Mouse (Mus musculus) spleen, adult 2 months (tissue): Measurements from ENCODE around the gene Ankfn1. TPM values are rescaled to one million over a fixed set of nuclear protein-coding genes. Genes with fewer than 3 reads are reported as not detected.

Experiments used
- DNase-seq, 2 experiments: peaks; one replicate each; pipeline versions ENCODE4 v3.0.0 to v3.0.0-alpha.2; 2012 to 2021; ENCODE audit warnings: low spot score in 2 of 2, low read depth in 1 of 2
- H3K27ac ChIP-seq: fragments of 200-500 bp; 2 replicates; pipeline ENCODE4 v1.5.1; 2012; ENCODE audit warnings: low read length, inconsistent platforms; ENCODE audit not compliant: insufficient read depth
- H3K27me3 ChIP-seq: fragments of 200-500 bp; 2 replicates; pipeline ENCODE4 v1.6.1; 2012; ENCODE audit warnings: mild to moderate bottlenecking, moderate library complexity, low read length, inconsistent platforms; ENCODE audit not compliant: control insufficient read depth, insufficient read depth
- H3K36me3 ChIP-seq: fragments of 200-500 bp; 2 replicates; pipeline ENCODE4 v1.6.1; 2012; ENCODE audit warnings: mild to moderate bottlenecking, low read length, inconsistent platforms; ENCODE audit not compliant: control insufficient read depth, insufficient read depth
- H3K4me1 ChIP-seq: fragments of 200-500 bp; 2 replicates; pipeline ENCODE4 v1.6.1; 2011; ENCODE audit warnings: inconsistent platforms; ENCODE audit not compliant: control insufficient read depth, insufficient read depth, insufficient read length
- H3K4me3 ChIP-seq: fragments of 200-500 bp; 2 replicates; pipeline ENCODE4 v1.5.1; 2011; ENCODE audit warnings: mild to moderate bottlenecking, inconsistent platforms; ENCODE audit not compliant: insufficient read depth, insufficient read length; ENCODE audit errors: extremely low read depth
- CTCF ChIP-seq: fragments of 200-500 bp; IDR thresholded peaks from 2 replicates; pipeline ENCODE4 v1.5.1; 2011; ENCODE audit warnings: mild to moderate bottlenecking, inconsistent platforms; ENCODE audit not compliant: insufficient read depth, insufficient read length, insufficient replicate concordance; ENCODE audit errors: extremely low read depth
- POLR2A ChIP-seq: fragments of 200-500 bp; IDR thresholded peaks from 2 replicates; pipeline ENCODE4 v1.6.1; 2011; ENCODE audit warnings: low read depth, low read length, inconsistent platforms
- WGBS: fragments of 180-500 bp; shearing (Covaris S2); methylation state at CpG from one replicate; pipeline ENCODE4 v1.1.7; 2018; 5-methylcytosine and 5-hydroxymethylcytosine counted together
- polyA plus RNA-seq: library from polyadenylated mRNA; depleted of rRNA; stranded (reverse); fragments of >200 nt; gene quantifications from 2 replicates; pipeline ENCODE4 v1.2.3, GENCODE M21; 2012

Ankfn1 gene
- polyA plus RNA-seq, 1 experiment = not detected

- TF ChIP-seq CTCF = no peak
- no peak for TF ChIP-seq POLR2A
- DNase-seq = no peak
- Histone ChIP-seq H3K4me1 (no peaks in the 10 kb centered on the region), H3K4me3 (no peak overlapping the region), H3K36me3 (no peaks in the 10 kb centered on the region), H3K27me3 (no peaks in the 10 kb centered on the region), H3K27ac (no peak overlapping the region)
- 55% methylated on average over 2 of the region's 2 CpGs for WGBS
These were observed 146.1 kb downstream of the Ankfn1 start for GRCm38 (mm10) chr11:89631315-89631714.

GRCm38 (mm10) chr11:89628562-89628961 lies 148.9 kb downstream of the Ankfn1 start:
- WGBS = 85% methylated on average over 6 of the region's 6 CpGs
- no peak overlapping the region for H3K4me3 ChIP-seq
- TF ChIP-seq POLR2A = no peak
- TF ChIP-seq CTCF = no peak
- H3K27me3 ChIP-seq = no peaks in the 10 kb centered on the region
- H3K4me1 ChIP-seq = no peaks in the 10 kb centered on the region
- DNase-seq = no peak
- H3K36me3 ChIP-seq = no peaks in the 10 kb centered on the region
- no peak overlapping the region for H3K27ac ChIP-seq

GRCm38 (mm10) chr11:89627232-89627631 lies 150.2 kb downstream of the Ankfn1 start:
- TF ChIP-seq POLR2A = no peak
- TF ChIP-seq CTCF = no peak
- Histone ChIP-seq H3K4me1 (no peaks in the 10 kb centered on the region), H3K36me3 (no peaks in the 10 kb centered on the region), H3K27me3 (no peaks in the 10 kb centered on the region), H3K27ac (no peak overlapping the region), H3K4me3 (no peak overlapping the region)
- DNase-seq = no peak

GRCm38 (mm10) chr11:89623698-89624445 lies 153.6 kb downstream of the Ankfn1 start:
- no peaks in the 10 kb centered on the region for H3K36me3 ChIP-seq
- H3K4me3 ChIP-seq = no peak overlapping the region
- WGBS = 86% methylated on average over 13 of the region's 13 CpGs
- H3K27me3 ChIP-seq = no peaks in the 10 kb centered on the region
- TF ChIP-seq POLR2A = no peak
- no peak for TF ChIP-seq CTCF
- DNase-seq = no peak
- H3K4me1 ChIP-seq = no peaks in the 10 kb centered on the region
- H3K27ac ChIP-seq = no peak overlapping the region

GRCm38 (mm10) chr11:89619955-89620354 lies 157.5 kb downstream of the Ankfn1 start:
- DNase-seq = no peak
- Histone ChIP-seq H3K36me3 (no peaks in the 10 kb centered on the region), H3K27ac (no peak overlapping the region), H3K27me3 (no peaks in the 10 kb centered on the region), H3K4me1 (no peaks in the 10 kb centered on the region), H3K4me3 (no peak overlapping the region)
- no peak for TF ChIP-seq CTCF
- no peak for TF ChIP-seq POLR2A

GRCm38 (mm10) chr11:89615806-89616205 lies 161.6 kb downstream of the Ankfn1 start:
- H3K27ac ChIP-seq = no peak overlapping the region
- no peaks in the 10 kb centered on the region for H3K27me3 ChIP-seq
- WGBS = 82% methylated on average over 2 of the region's 2 CpGs
- no peaks in the 10 kb centered on the region for H3K36me3 ChIP-seq
- DNase-seq = no peak
- H3K4me1 ChIP-seq = no peaks in the 10 kb centered on the region
- TF ChIP-seq POLR2A (no peak), CTCF (no peak)
- H3K4me3 ChIP-seq = no peak overlapping the region

GRCm38 (mm10) chr11:89611596-89611995 lies 165.9 kb downstream of the Ankfn1 start:
- no peak overlapping the region for H3K4me3 ChIP-seq
- H3K36me3 ChIP-seq = no peaks in the 10 kb centered on the region
- no peak overlapping the region for H3K27ac ChIP-seq
- no peaks in the 10 kb centered on the region for H3K27me3 ChIP-seq
- no peak for DNase-seq
- WGBS = 73% methylated on average over 3 of the region's 3 CpGs
- TF ChIP-seq POLR2A (no peak), CTCF (no peak)
- H3K4me1 ChIP-seq = no peaks in the 10 kb centered on the region
